Mouse (Mus musculus) ES-E14 (cell line): ENCODE results near the gene Cel.

Experiments
- CHD2 ChIP-seq: IDR thresholded peaks from 2 replicates; pipeline ENCODE4 v1.6.1; 2014; ENCODE audit warnings: mild to moderate bottlenecking, low read depth, low read length, inconsistent platforms
- ZC3H11A ChIP-seq: IDR thresholded peaks from 2 replicates; pipeline ENCODE4 v1.6.1; 2012; ENCODE audit warnings: low read depth, mild to moderate bottlenecking, inconsistent platforms, low read length, borderline replicate concordance
- ZNF384 ChIP-seq: IDR thresholded peaks from 2 replicates; pipeline ENCODE4 v1.6.1; 2012; ENCODE audit warnings: low read depth, low read length, inconsistent platforms

- TF ChIP-seq CHD2 (no peak), ZC3H11A (no peak), ZNF384 (no peak)
Measured at GRCm38 (mm10) chr2:28529856-28530255, 33.3 kb downstream of the Cel start.
